Mouse (Mus musculus) heart, postnatal 14 days (tissue): ENCODE results near the gene Scg3. TPM values are rescaled to one million over a fixed set of nuclear protein-coding genes. Genes with fewer than 3 reads are reported as not detected.
A peak's percentile ranks its signal among the peaks of the same experiment; 100 is the strongest.
"Not testable (repeated sequence)": the region's sequence is repeated elsewhere in the genome, so short reads cannot be mapped to it uniquely, and the experiment has no call there.

Experiments
- DNase-seq, 2 experiments: peaks; one replicate each; pipeline ENCODE4 v3.0.0; 2021 to 2022
- intact Hi-C: fragments of 180-260 bp; cut with DNase I; formaldehyde crosslinking; loops from one replicate; pipeline ENCODE4 v1.15.1; 2025
- long read RNA-seq, 2 experiments: library from polyadenylated mRNA; stranded (forward); transcript quantifications; one replicate each; pipeline ENCODE4 v2.0.0; 2021
- total RNA-seq, 2 experiments: library from RNA; stranded (reverse); gene quantifications; 2 replicates each; pipeline ENCODE4 v1.2.3; 2021

Scg3 gene
- total RNA-seq, result under 1 TPM; 0.49 to 0.62 TPM
- long read RNA-seq, experiment 1, result 0 reads
- long read RNA-seq, experiment 2, result 0 reads

DNA sequence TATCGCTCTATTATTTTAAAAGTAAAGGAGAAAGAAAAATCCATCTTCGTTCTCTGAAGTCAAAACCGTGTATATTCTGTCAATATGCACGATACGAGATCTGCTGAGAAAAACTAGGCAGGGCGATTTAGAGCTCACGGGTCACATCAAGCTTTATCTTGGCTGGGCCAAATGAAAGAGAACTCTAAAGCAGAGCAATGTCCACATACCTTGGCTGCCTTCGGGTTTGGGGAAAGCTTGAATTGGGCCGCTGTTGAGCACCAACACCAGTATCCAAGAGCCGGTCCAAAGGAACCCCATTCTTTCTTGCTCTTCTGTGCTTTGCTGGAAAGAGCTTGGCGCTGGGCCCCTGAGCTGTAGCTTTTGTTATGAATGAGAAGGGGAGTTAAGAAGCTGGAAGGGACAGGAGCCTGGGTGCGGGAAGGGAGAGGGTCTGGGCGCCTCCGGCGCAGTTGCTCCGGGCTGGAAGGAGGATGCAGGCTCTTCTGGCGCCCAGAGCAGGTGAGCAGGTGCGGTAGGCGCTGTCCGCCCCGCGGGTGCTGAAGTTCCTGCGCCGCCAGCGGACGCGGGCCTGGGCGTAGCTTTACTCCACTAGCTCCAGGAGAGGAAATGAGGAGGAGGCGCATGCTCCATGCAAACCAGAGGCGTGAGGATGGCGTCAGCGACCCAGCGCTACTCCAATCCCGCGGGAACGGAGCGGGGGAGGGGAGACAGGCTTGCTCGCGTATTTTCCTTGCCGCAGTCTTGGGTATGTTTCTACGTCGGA, at the start of gene Scg3:
Scg3 (minus strand) TSS at position 631 of the 766 bp plus-strand sequence.
- intact Hi-C loops, result no loop called here
- peak; percentile 74 to 80 for DNase-seq

DNA sequence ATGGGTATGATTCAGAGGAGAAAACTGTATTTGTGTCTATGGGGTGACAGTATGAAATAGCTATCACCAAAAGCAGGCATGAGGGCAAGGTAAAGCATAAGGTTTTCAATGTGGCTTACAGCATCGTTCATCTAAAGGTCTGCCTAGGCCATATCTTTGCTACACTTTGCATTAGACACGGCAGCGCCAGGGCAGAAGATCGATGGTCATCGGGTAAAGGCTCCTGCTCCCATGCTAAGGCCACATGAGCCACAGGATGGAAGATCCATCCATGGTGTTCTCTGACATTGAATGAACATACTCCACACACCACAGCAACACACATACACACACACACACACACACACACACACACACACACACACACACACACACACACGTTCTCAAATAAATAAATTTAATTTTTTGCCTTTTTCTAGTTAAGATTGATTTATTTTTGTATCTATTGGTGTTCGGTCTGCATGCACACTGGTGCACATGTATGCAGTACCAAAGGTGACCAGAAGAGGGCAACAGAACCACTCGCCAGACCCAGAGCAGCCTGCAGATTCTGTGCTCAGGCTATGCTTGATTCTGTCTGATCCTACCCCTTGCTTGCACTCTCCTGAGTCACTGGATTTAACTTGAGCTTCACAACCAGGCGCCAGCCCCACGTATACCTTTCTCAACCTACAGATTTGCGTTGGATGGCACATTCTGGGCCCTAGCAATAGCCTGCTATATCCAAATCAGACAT, 36.3 kb upstream of the Scg3 start:
- intact Hi-C loops, result no loop called here

DNA sequence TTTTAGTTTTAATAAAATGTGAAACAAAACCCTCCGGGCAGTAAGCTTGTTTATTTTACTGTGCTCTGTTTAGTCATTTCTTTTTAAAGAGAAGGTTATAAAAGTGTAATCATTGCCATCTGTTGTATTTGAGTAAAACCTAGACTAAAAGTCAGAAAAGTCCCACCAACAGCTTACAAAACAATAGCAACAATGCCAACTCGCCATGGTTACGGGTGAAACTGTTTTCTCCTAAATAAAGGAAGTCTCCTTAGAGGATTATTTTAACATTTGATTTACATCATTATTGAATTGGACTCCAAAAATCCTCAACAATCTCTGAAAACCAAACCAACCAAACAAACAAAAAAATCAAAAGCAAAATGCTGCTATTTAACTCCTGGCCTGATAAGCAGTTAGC, 35.6 kb upstream of the Scg3 start:
- intact Hi-C loops, result no loop called here
- DNase-seq, result peak; percentile 9 to 12

More for the DNA sequence above, 36.3 kb upstream of the Scg3 start:
- peak; percentile 52 to 72 for DNase-seq

DNA sequence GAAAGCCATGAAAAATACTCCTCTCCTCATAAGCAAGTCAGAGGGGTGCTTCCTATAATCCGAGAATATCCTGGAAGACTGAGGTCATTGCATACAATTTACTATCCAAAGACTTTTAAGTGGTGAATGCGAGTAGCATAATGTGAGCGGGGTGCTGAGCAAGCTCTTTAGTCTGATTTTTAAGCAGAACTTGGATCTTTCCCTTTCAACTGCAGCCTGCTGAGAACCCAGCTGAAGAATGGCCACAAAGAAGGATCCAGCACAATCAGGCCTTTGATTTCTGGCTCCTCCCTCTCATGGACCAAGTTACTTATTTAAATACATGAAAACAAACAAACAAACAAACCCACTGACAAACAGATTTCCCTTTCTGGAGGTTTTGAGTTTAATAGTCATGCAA, 916 bp upstream of the Scg3 start:
- intact Hi-C loops, result no loop called here
- DNase-seq, result no peak

DNA sequence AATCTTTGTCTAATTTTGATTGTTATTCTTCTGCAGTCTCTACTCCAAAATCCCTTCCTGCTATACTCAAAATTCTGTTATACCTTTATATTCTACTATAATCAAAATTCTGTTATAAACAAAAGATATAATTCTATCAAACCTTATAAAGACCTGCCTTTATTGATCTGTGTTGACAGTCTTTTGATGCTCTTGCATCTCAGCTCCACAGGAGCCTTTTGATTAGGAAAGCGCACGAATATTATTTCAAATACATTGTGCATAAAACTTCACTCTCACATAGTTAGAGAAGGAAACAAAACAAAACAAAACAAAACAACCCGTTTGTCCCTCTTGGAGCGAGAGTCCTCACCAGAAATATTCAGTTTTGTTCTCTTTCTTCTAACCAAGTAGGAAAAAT, 436 bp upstream of the Scg3 start:
- no peak for DNase-seq
- intact Hi-C loops, result no loop called here

DNA sequence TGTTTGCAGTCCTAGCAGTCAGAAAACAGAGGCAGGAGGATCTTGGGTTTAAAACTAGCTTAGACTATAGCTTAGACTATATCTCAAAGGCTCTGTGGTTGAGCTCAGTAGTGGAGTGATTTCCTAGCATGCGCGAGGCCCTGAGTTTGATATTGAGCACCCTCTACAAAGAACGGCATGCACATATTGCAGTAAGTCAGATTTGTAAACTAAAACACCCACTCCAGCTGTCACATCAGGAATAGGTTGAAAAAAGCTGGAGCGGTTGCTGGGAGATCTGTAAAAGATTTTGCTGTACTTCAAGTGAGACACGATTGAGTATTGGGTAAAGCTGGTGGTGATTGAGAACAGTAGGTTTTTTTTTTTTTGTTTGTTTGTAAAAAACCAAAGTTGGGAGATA, 3.2 kb downstream of the Scg3 start:
- intact Hi-C loops, result no loop called here

DNA sequence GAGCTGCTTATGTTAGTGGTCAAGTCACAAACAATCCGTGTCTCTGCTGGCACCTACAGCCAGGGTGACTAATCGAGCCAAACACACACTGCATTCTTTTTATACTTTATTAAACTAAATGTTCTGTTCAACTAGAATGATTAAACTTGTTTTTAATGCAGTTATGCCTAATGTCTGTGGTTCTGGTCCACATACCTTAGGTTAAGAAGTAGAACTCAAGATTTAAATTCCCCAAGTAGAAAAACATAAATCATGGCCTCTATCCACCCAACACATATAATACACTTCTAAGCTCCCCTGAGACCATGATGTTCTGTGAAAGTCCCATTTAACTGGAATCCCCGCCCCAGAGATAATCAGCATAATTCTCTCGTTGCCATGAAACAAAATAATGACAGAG, 4.2 kb downstream of the Scg3 start:
- DNase-seq, result no peak
- intact Hi-C loops, result no loop called here

More for the DNA sequence above, 3.2 kb downstream of the Scg3 start:
- DNase-seq, result no peak

DNA sequence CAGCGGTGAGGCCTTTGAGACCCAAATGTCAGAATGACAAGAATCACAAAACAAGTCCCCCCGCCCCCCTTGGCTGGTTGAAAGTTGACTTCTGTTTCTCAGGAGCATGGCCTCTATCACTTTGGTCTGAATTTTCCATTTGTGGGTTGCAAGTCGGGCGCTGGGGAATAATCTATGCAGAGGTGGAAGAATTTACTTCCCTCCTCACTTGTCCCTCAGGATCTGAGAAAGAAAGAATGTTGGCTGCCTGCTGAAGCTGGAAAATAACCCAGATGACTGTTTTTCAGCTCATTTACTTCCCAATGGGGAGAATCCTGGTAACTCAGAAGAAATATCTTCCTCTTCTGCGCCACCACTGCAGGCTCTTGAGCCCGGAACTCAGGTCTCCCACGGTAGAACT, 5.5 kb downstream of the Scg3 start:
- DNase-seq, result peak in 1 of 2 experiments; percentile 5
- intact Hi-C loops, result no loop called here

DNA sequence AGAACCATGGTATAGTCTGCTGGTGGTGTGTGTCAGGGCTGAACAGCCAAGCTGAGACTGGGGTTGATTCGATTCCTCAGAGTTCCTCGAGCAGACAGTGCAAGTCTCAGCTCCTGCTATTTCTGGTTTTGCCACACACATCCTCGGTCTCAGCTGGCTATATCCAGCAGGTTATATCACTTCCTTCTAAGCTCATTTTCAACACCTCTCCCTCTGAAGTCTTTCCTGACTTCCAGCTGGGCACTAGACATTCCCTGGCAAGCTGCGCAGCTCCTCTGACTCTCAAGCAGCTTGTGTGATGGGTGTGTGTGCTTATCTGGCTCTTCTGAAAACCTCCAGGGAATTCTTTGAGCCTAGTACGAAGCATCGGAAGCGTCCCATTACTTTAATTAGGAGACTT, 7.6 kb downstream of the Scg3 start:
- peak in 1 of 2 experiments; percentile 7 for DNase-seq
- intact Hi-C loops, result no loop called here

DNA sequence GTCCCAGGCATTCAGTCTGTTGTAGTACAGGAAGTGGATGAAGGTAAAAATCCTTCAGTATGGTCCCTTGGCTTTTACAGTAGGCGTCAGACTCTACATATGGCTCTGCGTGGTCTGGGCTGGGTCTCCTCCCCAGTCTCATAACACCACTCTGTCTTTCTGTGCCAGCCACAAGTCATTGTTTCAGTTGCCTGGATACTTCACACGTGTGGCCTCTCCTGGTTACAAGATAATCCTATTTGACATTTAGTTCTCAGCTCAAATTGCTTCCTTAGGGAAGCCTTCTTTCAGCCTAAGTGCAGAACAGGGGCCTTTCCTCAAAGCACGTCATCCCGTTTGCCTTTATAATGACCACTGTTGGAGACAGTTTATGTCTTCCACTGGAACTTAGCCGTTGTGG, 11.1 kb downstream of the Scg3 start:
- intact Hi-C loops, result no loop called here
- DNase-seq, result no peak

DNA sequence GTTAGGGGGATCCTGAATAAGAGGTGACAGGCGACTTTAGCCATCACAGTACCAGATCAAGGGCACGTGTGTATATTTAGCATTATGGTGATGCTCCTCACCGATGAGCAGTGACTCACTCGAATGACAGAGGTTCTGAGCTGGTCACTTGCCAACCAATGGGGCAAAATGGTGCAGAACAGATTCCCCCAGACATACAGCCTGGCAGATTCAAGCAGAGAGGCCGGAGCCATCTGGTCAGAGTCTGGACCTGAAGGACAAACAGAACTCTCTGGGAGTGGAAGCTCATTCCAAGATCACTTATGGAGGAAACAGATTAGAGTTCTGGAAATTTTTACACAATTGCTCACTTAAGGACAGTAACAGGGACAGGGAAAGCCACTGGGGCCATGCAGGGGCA, 17.2 kb downstream of the Scg3 start:
- DNase-seq, result no peak
- intact Hi-C loops, result no loop called here

DNA sequence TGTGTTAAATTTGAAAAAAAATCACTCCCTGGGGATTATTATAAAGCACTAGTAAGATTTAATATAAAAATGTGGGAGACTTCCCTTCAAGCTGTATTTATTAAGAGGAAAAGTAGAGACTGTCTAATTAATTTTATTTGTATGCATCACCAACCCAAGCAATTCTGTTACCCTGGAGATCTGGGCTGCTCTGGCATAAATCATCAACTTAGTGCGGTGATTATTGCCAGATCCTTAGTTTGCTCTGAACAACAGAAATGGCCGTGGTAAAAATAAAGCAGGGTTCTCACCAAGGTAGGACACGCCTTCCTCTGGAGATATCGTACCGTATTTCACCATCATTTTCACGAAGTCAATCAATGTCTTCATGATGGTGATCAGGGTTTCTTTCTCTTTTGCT, 18.5 kb downstream of the Scg3 start:
- intact Hi-C loops, result no loop called here
- DNase-seq, result no peak

DNA sequence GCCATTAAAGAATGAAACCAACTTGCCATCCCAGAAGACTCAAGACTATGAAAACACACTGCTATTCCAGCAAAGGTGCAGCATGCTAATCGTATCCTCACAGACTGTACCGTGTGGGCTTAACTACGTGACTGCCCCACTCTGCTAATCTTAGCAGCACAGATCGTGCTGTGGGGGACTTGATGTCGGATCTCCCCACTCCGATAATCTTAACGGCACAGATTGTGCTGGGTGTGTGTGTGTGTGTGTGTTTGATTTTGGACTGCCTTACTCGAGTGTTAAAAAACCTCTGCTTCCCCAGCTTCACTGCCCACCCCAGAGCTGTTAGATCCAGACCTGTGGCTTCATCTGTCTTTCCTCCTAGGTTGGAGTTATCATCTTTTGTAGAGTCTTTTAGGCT, 22.9 kb downstream of the Scg3 start:
- intact Hi-C loops, result no loop called here
- no peak for DNase-seq

DNA sequence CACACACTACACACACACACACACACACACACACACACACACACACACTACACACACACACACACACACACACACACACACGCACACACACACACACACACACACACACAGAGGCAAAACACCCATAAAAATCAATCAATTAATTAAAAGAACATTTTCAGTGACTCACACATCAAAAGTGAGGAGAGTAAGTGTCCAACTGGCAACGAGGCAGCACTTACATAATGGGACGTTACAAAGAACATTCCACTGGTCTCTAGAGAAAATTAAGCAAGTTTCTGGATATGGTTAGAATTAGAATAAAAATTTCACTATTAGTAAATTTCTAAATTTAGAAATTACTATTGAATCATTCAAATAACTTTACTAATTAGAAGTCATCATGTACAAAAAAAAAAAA, 27.4 kb downstream of the Scg3 start:
- peak; percentile 28 to 35 for DNase-seq
- intact Hi-C loops, result not testable (repeated sequence)

DNA sequence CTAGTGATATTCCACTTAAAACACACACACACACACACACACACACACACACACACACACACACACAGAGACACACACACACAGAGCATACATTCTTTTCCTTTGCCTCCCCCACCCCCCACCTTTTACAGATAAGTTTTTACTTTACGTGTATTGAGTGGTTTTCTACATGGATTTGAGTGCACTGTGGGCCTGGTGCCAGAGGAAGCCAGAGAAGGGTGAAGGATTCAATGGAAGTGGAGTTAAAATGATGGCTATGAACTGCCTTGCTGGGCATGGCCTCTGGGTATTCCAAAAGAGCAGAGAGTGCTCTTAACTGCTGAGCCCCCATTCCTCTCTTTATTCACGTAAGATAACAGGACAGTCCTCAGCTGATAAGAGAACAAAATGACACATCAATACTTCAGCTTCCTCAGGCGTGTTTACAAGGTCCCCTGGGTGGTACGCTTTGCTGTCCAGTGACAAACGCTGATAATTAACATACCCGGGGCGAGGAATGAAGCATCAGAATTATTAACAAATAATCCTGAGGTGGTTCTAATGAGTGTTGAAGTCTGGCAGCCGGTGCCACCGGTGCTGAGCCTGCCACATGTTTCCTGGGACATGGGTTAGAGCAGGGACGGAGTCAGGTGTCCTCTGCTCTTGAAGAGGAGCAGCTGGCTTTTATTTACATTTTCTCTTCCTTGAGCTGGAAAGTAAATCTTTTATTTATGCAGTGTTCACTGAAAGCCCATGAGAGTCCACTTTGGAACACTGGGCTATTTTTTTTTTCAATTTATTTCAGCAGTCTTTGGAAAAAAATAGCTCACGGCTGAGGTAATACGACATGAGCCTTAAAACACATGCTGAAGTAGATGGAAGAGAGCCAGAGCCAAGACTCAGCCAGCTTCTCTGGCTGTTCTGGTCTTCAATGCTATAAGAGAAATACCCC, 29.6 kb downstream of the Scg3 start:
- DNase-seq, result peak; percentile 31 to 56
- intact Hi-C loops, result no loop called here

DNA sequence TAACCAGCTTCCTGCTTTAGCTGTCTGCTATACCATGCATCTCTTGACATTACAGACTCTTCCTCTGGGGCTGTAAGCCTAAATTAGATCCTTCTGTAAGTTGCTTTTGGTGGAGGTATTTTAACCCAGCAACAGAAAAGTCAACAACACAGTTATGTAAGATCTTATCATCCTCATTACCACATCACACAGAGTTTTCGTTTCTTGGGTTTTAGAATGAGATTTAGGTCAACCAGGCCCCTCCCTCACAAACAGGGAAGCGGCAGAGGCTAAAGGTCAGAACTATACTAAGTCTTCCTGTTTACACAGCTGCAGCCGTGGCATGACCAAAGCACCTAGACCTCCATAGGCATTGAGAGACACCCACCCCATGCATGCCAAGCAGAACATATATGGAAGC, 38.5 kb downstream of the Scg3 start:
- intact Hi-C loops, result no loop called here
- DNase-seq, result no peak

DNA sequence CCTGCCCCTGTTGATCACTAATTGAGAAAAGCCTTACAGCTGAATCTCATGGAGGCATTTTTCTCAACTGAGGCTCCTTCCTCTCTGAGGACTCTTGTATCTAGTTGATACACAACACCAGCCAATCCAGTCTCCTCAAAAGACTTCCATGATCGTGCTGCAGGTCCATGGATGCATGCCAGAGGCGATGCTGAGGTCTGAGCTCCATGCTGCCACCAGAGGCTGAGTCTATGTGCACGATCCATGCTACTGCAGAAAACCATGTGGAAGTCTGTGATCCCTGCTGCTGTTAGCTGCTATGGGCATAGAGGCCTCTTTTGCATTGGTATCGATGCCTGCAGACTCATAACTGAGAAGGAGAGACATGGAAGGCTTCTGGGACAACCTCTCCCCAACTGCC, 49.6 kb downstream of the Scg3 start:
- intact Hi-C loops, result no loop called here
- no peak for DNase-seq

DNA sequence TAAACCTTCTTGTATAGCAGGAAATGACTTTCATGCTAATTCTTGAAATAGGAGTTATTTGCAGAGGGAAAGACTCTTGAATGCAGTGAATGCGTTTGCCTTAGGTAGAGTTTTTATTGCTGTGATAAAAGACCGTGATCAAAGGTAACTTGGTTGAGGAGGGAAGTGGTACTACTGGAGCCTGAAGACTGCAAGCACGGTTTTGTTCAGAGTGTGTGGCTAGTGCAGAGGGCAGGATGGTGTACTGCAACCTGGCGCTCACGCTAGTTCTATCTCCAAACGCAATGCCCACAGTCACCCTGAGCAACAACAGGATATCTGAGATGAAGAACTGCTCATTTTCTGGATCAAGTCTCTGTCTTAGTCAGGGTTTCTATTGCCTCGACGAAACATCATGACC, 50.3 kb downstream of the Scg3 start:
- intact Hi-C loops, result no loop called here

DNA sequence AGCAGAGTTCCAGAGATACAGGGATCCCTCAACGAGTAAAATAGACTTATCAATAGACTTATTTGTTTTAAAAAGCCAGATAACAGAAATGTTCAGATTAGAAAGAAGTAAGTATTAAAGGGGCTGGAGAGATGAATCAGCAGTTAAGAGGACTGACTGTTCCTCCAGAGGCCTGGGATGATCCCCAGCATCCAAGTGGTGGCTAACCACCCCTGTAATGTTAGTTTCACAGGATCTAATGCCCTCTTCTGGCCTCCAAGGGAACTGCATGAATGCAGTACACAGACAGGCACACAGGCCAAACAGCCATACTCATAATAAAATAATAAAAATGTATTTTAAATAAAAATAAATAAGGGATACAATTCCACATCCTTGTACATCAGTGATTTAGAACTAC, 51.0 kb downstream of the Scg3 start:
- intact Hi-C loops, result no loop called here
- DNase-seq, result peak in 1 of 2 experiments; percentile 23

More for the DNA sequence above, 50.3 kb downstream of the Scg3 start:
- no peak for DNase-seq

DNA sequence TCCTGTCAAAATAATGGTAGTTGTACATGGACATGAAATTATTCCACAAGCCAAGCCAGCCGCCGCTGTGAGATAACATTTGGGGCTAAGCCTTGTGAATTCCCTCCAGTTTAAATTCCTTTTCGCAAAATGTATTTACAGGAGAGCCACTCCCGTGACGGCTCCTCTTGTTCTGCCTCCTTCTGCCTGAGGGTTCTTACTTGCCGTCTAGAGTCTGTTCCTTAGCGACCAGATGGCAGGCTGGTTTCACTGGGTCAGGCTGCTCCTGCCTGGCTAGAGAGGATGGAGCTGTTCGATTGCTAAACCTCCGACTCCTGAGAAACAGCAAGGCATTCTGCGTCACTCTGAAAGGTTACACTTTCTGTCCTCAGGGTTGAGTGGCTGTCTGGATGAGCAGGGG, 51.7 kb downstream of the Scg3 start:
- DNase-seq, result no peak
- intact Hi-C loops, result no loop called here
